Mouse (Mus musculus) kidney, embryonic 14.5 days (tissue): ENCODE results near the gene Tenm3. TPM values are rescaled to one million over a fixed set of nuclear protein-coding genes. Genes with fewer than 3 reads are reported as not detected.
"Not testable (repeated sequence)": the region's sequence is repeated elsewhere in the genome, so short reads cannot be mapped to it uniquely, and the experiment has no call there.

Experiments used
- ATAC-seq: fragments of 200-750 bp; cut with Nextera tagmentation; 2 replicates; pipeline ENCODE4 v1.8.0; 2017; ENCODE audit warnings: moderate number of reproducible peaks, mild to moderate bottlenecking, moderate TSS enrichment, moderate library complexity; ENCODE audit not compliant: low FRiP score, low TSS enrichment
- H3K27ac ChIP-seq: fragments of 300-500 bp; sonication (generic); 2 replicates; pipeline ENCODE4 v1.5.1; 2014; ENCODE audit warnings: low read depth, mild to moderate bottlenecking, low read length, moderate library complexity, mixed read lengths
- H3K27me3 ChIP-seq: fragments of 300-500 bp; sonication (generic); 2 replicates; pipeline ENCODE4 v1.6.1; 2014; ENCODE audit warnings: mild to moderate bottlenecking, low read length; ENCODE audit not compliant: control insufficient read depth, insufficient read depth
- H3K36me3 ChIP-seq: fragments of 300-500 bp; sonication (generic); 2 replicates; pipeline ENCODE4 v1.6.1; 2014; ENCODE audit warnings: low read length, mixed read lengths; ENCODE audit not compliant: control insufficient read depth, insufficient read depth
- H3K4me1 ChIP-seq: fragments of 300-500 bp; sonication (generic); 2 replicates; pipeline ENCODE4 v1.6.1; 2014; ENCODE audit warnings: low read length, mixed read lengths; ENCODE audit not compliant: control insufficient read depth, insufficient read depth
- H3K4me2 ChIP-seq: fragments of 300-500 bp; sonication (generic); replicated peaks from 2 replicates; pipeline ENCODE4 v1.6.1; 2014; ENCODE audit warnings: low read depth, mild to moderate bottlenecking, low read length
- H3K4me3 ChIP-seq: fragments of 300-500 bp; sonication (generic); 2 replicates; pipeline ENCODE4 v1.5.1; 2014; ENCODE audit warnings: mild to moderate bottlenecking, low read length
- H3K9ac ChIP-seq: fragments of 300-500 bp; sonication (generic); 2 replicates; pipeline ENCODE4 v1.6.1; 2014; ENCODE audit warnings: low read depth, mild to moderate bottlenecking, low read length, moderate library complexity
- H3K9me3 ChIP-seq: fragments of 300-500 bp; sonication (generic); 2 replicates; pipeline ENCODE4 v1.6.1; 2016; ENCODE audit warnings: low read length; ENCODE audit not compliant: control insufficient read depth
- WGBS: fragments of 180-500 bp; shearing (Covaris S2); extraction: QIAGEN DNeasy Blood & Tissue Kit; methylation state at CpG from one replicate; pipeline ENCODE4 v1.1.7; 2014; 5-methylcytosine and 5-hydroxymethylcytosine counted together
- polyA plus RNA-seq: library from polyadenylated mRNA; unstranded; fragments of >200 nt; fragmentation: Nextera tagmentation; extraction: Ambion mirVana; gene quantifications from 2 replicates; pipeline ENCODE4 v1.2.1, GENCODE M21; 2014

Tenm3 gene
- polyA plus RNA-seq, 1 experiment from 2014 or later: 34.4 TPM

DNA sequence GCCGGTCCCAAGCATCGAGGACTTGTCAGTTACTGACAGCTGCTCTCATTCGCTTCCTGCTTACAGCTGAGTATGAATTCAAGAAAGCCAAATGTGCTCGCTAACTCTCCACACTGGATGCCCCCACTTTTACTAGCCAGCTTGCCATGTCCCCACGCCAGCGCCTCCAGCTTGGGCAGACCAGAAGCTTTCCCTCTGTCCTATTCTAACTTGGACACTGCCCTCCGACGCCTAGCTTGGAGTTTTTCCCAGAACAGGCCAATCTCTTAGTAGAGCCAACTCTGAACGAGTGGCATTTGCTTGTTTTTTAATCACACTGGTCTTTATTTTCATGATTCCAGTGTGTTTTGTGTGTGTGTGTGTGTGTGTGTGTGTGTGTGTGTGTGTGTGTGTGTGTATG, 644.6 kb downstream of the Tenm3 start:
- H3K36me3 ChIP-seq: no peaks in the 10 kb centered on the region
- H3K27me3 ChIP-seq: no peaks in the 10 kb centered on the region
- 0 out of 2 replicates have a peak, but pooled peaks cover 4% of the 10 kb centered on the region for H3K4me1 ChIP-seq
- no peak overlapping the region for H3K4me2 ChIP-seq
- no peak overlapping the region for H3K4me3 ChIP-seq
- WGBS: 96% methylated on average over 9 of the region's 9 CpGs
- no peak overlapping the region for H3K9ac ChIP-seq
- no peaks in the 10 kb centered on the region for H3K9me3 ChIP-seq
- ATAC-seq: no peak
- no peak overlapping the region for H3K27ac ChIP-seq

GRCm38 (mm10) chr8:48195971-48196370, 647.8 kb downstream of the Tenm3 start:
- Histone ChIP-seq H3K4me3 (no peak overlapping the region), H3K4me1 (no peaks in the 10 kb centered on the region), H3K36me3 (no peaks in the 10 kb centered on the region), H3K27me3 (no peaks in the 10 kb centered on the region), H3K9ac (no peak overlapping the region), H3K27ac (no peak overlapping the region), H3K9me3 (no peaks in the 10 kb centered on the region), H3K4me2 (no peak overlapping the region)
- ATAC-seq: no peak
- 97% methylated on average over 9 of the region's 9 CpGs for WGBS

DNA sequence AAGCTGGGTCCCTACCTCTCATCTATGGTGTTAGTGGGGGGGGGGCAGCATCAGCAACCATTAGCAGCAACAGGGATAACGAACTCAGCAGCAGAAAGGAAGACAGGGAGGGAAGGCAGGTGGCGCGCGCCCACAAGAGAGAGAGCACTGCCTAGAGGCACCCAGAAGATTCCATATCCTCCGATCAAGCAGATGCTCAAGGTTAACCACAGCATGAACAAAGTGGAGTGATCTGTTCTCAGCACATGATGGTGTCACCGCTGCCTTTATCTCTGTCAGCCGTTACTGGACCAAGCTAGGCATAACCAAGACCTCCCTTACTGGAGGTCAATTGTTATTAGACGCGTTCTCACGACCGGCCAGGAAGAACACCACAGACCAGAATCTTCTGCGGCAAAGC, 655.2 kb downstream of the Tenm3 start:
- Histone ChIP-seq H3K4me2 (no peak overlapping the region), H3K9ac (no peak overlapping the region), H3K9me3 (no peaks in the 10 kb centered on the region), H3K36me3 (no peaks in the 10 kb centered on the region), H3K4me3 (no peak overlapping the region), H3K27ac (no peak overlapping the region), H3K27me3 (no peaks in the 10 kb centered on the region), H3K4me1 (no peaks in the 10 kb centered on the region)
- ATAC-seq: no peak
- 96% methylated on average over 12 of the region's 12 CpGs for WGBS

DNA sequence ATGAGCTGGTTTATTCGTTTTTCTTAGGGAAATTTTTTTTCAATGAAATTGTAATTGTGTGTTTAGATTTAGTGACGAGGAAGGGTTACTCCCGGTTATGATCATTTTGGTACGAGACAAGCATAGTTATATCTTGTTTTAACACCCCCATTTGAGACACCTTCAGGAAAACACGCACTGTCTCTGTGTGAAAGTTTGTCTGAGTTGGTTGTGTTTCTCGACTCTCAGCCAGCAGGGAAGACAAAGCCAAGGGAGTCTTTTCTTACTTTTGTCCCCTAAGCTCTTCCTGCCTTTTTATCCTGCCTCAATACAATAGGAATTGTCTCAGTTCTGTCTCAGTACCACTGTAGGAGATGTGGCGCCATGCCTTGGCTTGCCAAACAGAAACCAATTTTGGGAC, 660.0 kb downstream of the Tenm3 start:
- Histone ChIP-seq H3K9me3 (no peaks in the 10 kb centered on the region; the same call in 1 of the 2 replicates), H3K27me3 (no peaks in the 10 kb centered on the region)
- 88% methylated on average over 7 of the region's 7 CpGs for WGBS

GRCm38 (mm10) chr8:48181000-48181399, 662.8 kb downstream of the Tenm3 start:
- H3K36me3 ChIP-seq: no peaks in the 10 kb centered on the region
- H3K4me1 ChIP-seq: no peaks in the 10 kb centered on the region
- H3K27ac ChIP-seq: no peak overlapping the region
- no peaks in the 10 kb centered on the region; the same call in 1 of the 2 replicates for H3K9me3 ChIP-seq
- no peaks in the 10 kb centered on the region for H3K27me3 ChIP-seq
- H3K9ac ChIP-seq: no peak overlapping the region
- 95% methylated on average over 3 of the region's 3 CpGs for WGBS
- no peak overlapping the region for H3K4me3 ChIP-seq
- no peak overlapping the region for H3K4me2 ChIP-seq
- no peak for ATAC-seq

More for the DNA sequence above, 660.0 kb downstream of the Tenm3 start:
- H3K4me3 ChIP-seq: no peak overlapping the region
- H3K4me1 ChIP-seq: no peaks in the 10 kb centered on the region
- no peak overlapping the region for H3K27ac ChIP-seq
- H3K9ac ChIP-seq: no peak overlapping the region
- H3K36me3 ChIP-seq: no peaks in the 10 kb centered on the region
- no peak overlapping the region for H3K4me2 ChIP-seq
- ATAC-seq: no peak

GRCm38 (mm10) chr8:48180146-48180545, 663.6 kb downstream of the Tenm3 start:
- 79% methylated on average over 9 of the region's 9 CpGs for WGBS
- H3K36me3 ChIP-seq: not testable (repeated sequence)

DNA sequence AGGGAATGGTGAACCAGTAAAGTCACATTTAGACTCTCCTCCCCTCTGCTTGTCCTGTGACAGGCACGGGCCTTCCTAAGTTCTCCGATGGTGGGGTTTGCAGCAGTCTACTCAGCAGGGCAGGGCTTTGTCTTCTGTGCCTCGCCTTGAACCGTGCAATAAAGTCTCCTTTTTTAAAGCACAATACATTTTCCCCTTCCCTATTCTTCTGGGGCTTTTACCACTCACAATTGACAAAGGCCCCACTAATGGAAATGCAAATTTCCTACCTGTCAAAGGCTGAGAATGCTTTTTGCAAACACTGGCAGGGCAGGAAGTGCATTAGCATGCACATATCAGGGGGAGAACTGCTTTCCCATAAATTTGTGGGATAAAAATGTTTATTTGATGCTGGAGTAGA, 664.8 kb downstream of the Tenm3 start:
- Histone ChIP-seq H3K4me2 (no peak overlapping the region), H3K9me3 (no peaks in the 10 kb centered on the region; the same call in 1 of the 2 replicates), H3K4me1 (no peaks in the 10 kb centered on the region), H3K27me3 (no peaks in the 10 kb centered on the region), H3K27ac (no peak overlapping the region), H3K36me3 (no peaks in the 10 kb centered on the region), H3K9ac (no peak overlapping the region), H3K4me3 (no peak overlapping the region)
- ATAC-seq: no peak
- 40% methylated on average over 4 of the region's 4 CpGs for WGBS

More at GRCm38 (mm10) chr8:48180146-48180545, 663.6 kb downstream of the Tenm3 start:
- H3K4me3 ChIP-seq, ATAC-seq, H3K9ac ChIP-seq, H3K4me2 ChIP-seq, H3K4me1 ChIP-seq, H3K27me3 ChIP-seq, H3K9me3 ChIP-seq, H3K27ac ChIP-seq: not testable (repeated sequence)

DNA sequence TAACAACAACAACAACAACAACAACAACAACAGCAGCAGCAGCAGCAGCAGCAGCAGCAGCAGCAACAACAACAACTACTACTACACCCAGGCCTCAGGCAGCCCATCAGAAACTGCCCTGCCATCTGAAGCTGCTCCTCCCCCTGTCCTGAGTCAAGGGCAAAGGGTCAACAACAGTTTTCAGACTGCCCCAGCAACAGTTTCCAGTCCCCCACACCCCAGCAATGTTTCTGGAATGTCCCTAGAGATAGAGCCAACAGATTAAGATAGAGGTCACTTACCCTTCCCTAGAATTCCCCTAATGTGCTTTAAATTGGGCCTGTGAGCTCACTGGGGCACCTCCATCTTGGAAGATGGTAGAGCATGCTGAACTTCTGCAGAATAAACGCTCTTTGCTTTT, 665.9 kb downstream of the Tenm3 start:
- WGBS: 100% methylated on average over 1 of the region's 1 CpGs
- Histone ChIP-seq H3K9ac (no peak overlapping the region), H3K4me1 (no peaks in the 10 kb centered on the region), H3K4me3 (no peak overlapping the region), H3K27me3 (no peaks in the 10 kb centered on the region), H3K27ac (no peak overlapping the region), H3K9me3 (no peaks in the 10 kb centered on the region; the same call in 1 of the 2 replicates), H3K36me3 (no peaks in the 10 kb centered on the region), H3K4me2 (no peak overlapping the region)
- no peak for ATAC-seq
